9 mouse cellular contexts compared by ENCODE assay signal in the genomic region with DNA sequence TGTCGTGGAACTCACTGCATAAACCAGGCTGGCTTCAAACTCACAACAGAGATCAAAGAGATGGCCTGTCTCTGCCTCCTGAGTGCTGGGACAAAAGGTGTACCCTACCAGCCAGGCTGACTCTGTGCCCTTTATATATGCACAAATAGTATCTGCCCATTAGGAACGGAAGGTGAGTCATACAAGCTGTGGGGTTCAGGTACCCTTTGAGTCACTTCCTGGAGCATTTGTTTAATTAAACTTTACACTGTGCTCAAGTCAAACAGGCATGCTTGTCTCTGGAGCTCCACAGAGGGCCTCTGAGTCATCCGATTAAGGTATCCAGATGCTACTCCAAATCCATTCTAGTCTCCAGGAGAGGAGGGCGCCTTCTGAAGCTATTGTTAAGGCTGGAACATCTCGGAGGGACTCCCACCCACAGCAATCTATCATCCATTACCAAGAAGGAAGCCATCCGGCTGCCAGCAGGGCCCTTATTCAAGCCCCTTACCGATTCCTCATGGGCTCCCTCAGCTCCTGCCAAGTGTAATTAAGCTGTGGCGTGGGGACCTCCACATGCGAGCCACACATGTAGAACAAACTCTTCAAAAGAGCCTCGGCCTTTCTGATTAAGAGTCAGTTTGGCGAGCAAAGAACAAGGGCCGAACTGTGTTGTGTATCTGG. TPM values are rescaled to one million over a fixed set of nuclear protein-coding genes. Genes with fewer than 3 reads are reported as not detected.
DNase-seq lines count a peak whose midpoint lies in the region; ATAC-seq and TF ChIP-seq lines count a peak whose summit lies in the region.
"Had no signal": no experiment of that assay in that cellular context is flagged by ENCODE, and none has a peak within 500 bp of the region (broad histone marks: within the 10 kb centered on the region; RNA-seq: fewer than 3 reads in every experiment).

No protein-coding gene starts in this region.

- H3K27ac ChIP-seq in lung, embryonic 16.5 days (ENCODE audit: low read length) = peak overlapping the region; percentile 12; the same call in 1 of the 2 replicates
- H3K27ac ChIP-seq in embryonic facial prominence, embryonic 10.5 days (replicated peaks) = peak overlapping the region; percentile 57
- H3K27ac ChIP-seq in limb, embryonic 14.5 days (replicated peaks; ENCODE audit: low read depth, low read length) = 0 out of 2 replicates have a peak overlapping the region, but pooled peaks have one; percentile 33
- peak overlapping the region; percentile 77 for H3K27ac ChIP-seq in stomach, embryonic 15.5 days

- H3K27me3 ChIP-seq in lung, embryonic 16.5 days (ENCODE audit: control insufficient read depth, insufficient read depth, low read depth, low read length) = no peaks in the 10 kb centered on the region
- no peaks in the 10 kb centered on the region for H3K27me3 ChIP-seq in embryonic facial prominence, embryonic 10.5 days (replicated peaks; ENCODE audit: low read depth, poor library complexity, severe bottlenecking)
- H3K27me3 ChIP-seq in limb, embryonic 14.5 days (ENCODE audit: control insufficient read depth, insufficient read depth, low read length) = no peaks in the 10 kb centered on the region
- H3K27me3 ChIP-seq in stomach, embryonic 15.5 days (replicated peaks) = no peaks in the 10 kb centered on the region

- H3K9me3 ChIP-seq in lung, embryonic 16.5 days (ENCODE audit: control insufficient read depth, low read length) = no peaks in the 10 kb centered on the region
- H3K9me3 ChIP-seq in embryonic facial prominence, embryonic 10.5 days = no peaks in the 10 kb centered on the region
- no peaks in the 10 kb centered on the region for H3K9me3 ChIP-seq in limb, embryonic 14.5 days (ENCODE audit: control insufficient read depth, low read length)
- H3K9me3 ChIP-seq in stomach, embryonic 15.5 days = no peaks in the 10 kb centered on the region

- no peak for TF ChIP-seq POLR2A in limb, embryonic 14.5 days (IDR thresholded peaks at IDR 0.05; ENCODE audit: borderline replicate concordance, extremely low read depth, insufficient read depth, insufficient read length)

- no peaks in the 10 kb centered on the region for H3K36me3 ChIP-seq in lung, embryonic 16.5 days (ENCODE audit: control insufficient read depth, insufficient read depth, low read length)
- H3K36me3 ChIP-seq in embryonic facial prominence, embryonic 10.5 days (replicated peaks) = no peaks in the 10 kb centered on the region
- no peaks in the 10 kb centered on the region for H3K36me3 ChIP-seq in limb, embryonic 14.5 days (ENCODE audit: control insufficient read depth, insufficient read depth, low read length)
- H3K36me3 ChIP-seq in stomach, embryonic 15.5 days = no peaks in the 10 kb centered on the region

- no peak overlapping the region for H3K4me3 ChIP-seq in lung, embryonic 16.5 days (ENCODE audit: low read length)
- 0 out of 2 replicates have a peak overlapping the region, but pooled peaks have one; percentile 3 for H3K4me3 ChIP-seq in embryonic facial prominence, embryonic 10.5 days
- no peak overlapping the region for H3K4me3 ChIP-seq in limb, embryonic 14.5 days (replicated peaks; ENCODE audit: low read length)
- no peak overlapping the region for H3K4me3 ChIP-seq in stomach, embryonic 15.5 days (replicated peaks)

- ATAC-seq in lung, embryonic 16.5 days (ENCODE audit: low read depth) = no peak; the same call in 1 of the 2 replicates
- 0 out of 2 replicates have a peak, but pooled peaks have one; percentile 9 for ATAC-seq in limb, embryonic 14.5 days (ENCODE audit: low FRiP score, low read depth)
- ATAC-seq in stomach, embryonic 15.5 days (ENCODE audit: insufficient read depth, low FRiP score, low read depth) = peak; percentile 84
- no peak for ATAC-seq in megakaryocyte, adult 5-6 weeks (ENCODE audit: poor library complexity, severe bottlenecking)

- H3K4me1 ChIP-seq in lung, embryonic 16.5 days (replicated peaks; ENCODE audit: control insufficient read depth, insufficient read depth, low read length) = peaks cover 13% of the 10 kb centered on the region
- peaks cover 23% of the 10 kb centered on the region for H3K4me1 ChIP-seq in embryonic facial prominence, embryonic 10.5 days
- peaks cover 6% of the 10 kb centered on the region for H3K4me1 ChIP-seq in limb, embryonic 14.5 days (ENCODE audit: control insufficient read depth, insufficient read depth, low read length)
- H3K4me1 ChIP-seq in stomach, embryonic 15.5 days = peaks cover 6% of the 10 kb centered on the region

- H3K4me2 ChIP-seq in lung, embryonic 16.5 days (ENCODE audit: low read depth, low read length) = peak overlapping the region; percentile 23
- H3K4me2 ChIP-seq in limb, embryonic 14.5 days (replicated peaks; ENCODE audit: low read depth, low read length, severe bottlenecking) = peak overlapping the region; percentile 13; the same call in 1 of the 2 replicates
- H3K4me2 ChIP-seq in stomach, embryonic 15.5 days = no peak overlapping the region

- 16% methylated on average over 12 of the region's 12 CpGs for WGBS in lung, embryonic 16.5 days
- 34% methylated on average over 12 of the region's 12 CpGs for WGBS in embryonic facial prominence, embryonic 10.5 days
- WGBS in limb, embryonic 14.5 days = 32% methylated on average over 12 of the region's 12 CpGs
- 20% methylated on average over 12 of the region's 12 CpGs for WGBS in stomach, embryonic 15.5 days

- peak overlapping the region; percentile 24 for H3K9ac ChIP-seq in lung, embryonic 16.5 days (ENCODE audit: low read length)
- no peak overlapping the region for H3K9ac ChIP-seq in limb, embryonic 14.5 days (ENCODE audit: low read depth, low read length, severe bottlenecking)
- no peak overlapping the region for H3K9ac ChIP-seq in stomach, embryonic 15.5 days

- no peak for DNase-seq in lung, postnatal 25 days (ENCODE audit: low spot score)
- peak; percentile 27 for DNase-seq in embryonic facial prominence, embryonic 10.5 days (ENCODE audit: low spot score)
- DNase-seq in limb, embryonic 14.5 days (ENCODE audit: low spot score) = no peak
- DNase-seq in ovary, postnatal 14 days (ENCODE audit: low spot score) = no peak
- no peak for DNase-seq in kidney, postnatal 14 days
- DNase-seq: cerebellum, adult 11-12 months had no signal

RNA-seq across cellular contexts. Expression of a gene that starts 44.9 kb away (rescaled TPM):
- 19.7 and 20.7 TPM in 2 replicates for polyA plus RNA-seq in lung, embryonic 16.5 days (2015; fragmentation: Nextera tagmentation; extraction: Ambion mirVana)
- 15.8 and 19.4 TPM in 2 replicates for polyA plus RNA-seq in embryonic facial prominence, embryonic 10.5 days (2016; fragmentation: Nextera tagmentation; extraction: Ambion mirVana)
- 22.3 and 23.2 TPM in 2 replicates for polyA plus RNA-seq in limb, embryonic 14.5 days (2012; rRNA removed)
- 19.4 and 20.7 TPM in 2 replicates for polyA plus RNA-seq in limb, embryonic 14.5 days (2014; fragmentation: Nextera tagmentation; extraction: Ambion mirVana)
- polyA plus RNA-seq in stomach, embryonic 15.5 days (2015; fragmentation: Nextera tagmentation; extraction: Ambion mirVana) = 22.4 and 25.7 TPM in 2 replicates
- 65.7 and 65.8 TPM in 2 replicates for total RNA-seq in megakaryocyte, adult 5-6 weeks (2015)
- total RNA-seq in megakaryocyte, adult 5-6 weeks (2017) = 56.4 and 56.8 TPM in 2 replicates

Comparison
In these comparisons a context has a peak if more than half of its experiments do, and no peak if none do; other contexts are left out.
1. ATAC-seq: peak in limb, embryonic 14.5 days (single experiment) and stomach, embryonic 15.5 days (single experiment); none in lung, embryonic 16.5 days (single experiment) and megakaryocyte, adult 5-6 weeks (single experiment).
2. H3K27ac ChIP-seq: peak in every context shown above with its lines; median percentile 77 in stomach, embryonic 15.5 days; 57 in embryonic facial prominence, embryonic 10.5 days; 33 in limb, embryonic 14.5 days; 12 in lung, embryonic 16.5 days.